Mouse (Mus musculus): ENCODE measurements around the gene Trpt1. TPM values are rescaled to one million over a fixed set of nuclear protein-coding genes. Genes with fewer than 3 reads are reported as not detected.
A peak's percentile ranks its signal among the peaks of the same experiment; 100 is the strongest.

Trpt1 gene
- total RNA-seq, 2 experiments from 2014 or later: 19.7 to 20.1 TPM

GRCm38 (mm10) chr19:6973581-6974190 is 22.2 kb upstream of the Trpt1 start:
- intact Hi-C loops (cut with DNase I; ENCODE audit: low total_unique reads): no loop called here
- no peak for DNase-seq

- peak; percentile 90 for DNase-seq
Measured at GRCm38 (mm10) chr19:6974211-6975205, 21.4 kb upstream of the Trpt1 start, which contains the start of gene Ppp1r14b. Gene Ppp1r14b, plus strand, starts transcription at chr19:6974968.

GRCm38 (mm10) chr19:6975537-6976521 is 20.1 kb upstream of the Trpt1 start, which contains the start of gene Plcb3:
Gene Plcb3, minus strand, starts transcription at chr19:6976470.
- DNase-seq: peak; percentile 86
- intact Hi-C loops (cut with DNase I; ENCODE audit: low total_unique reads): no loop called here

More at GRCm38 (mm10) chr19:6974211-6975205, 21.4 kb upstream of the Trpt1 start, which contains the start of gene Ppp1r14b:
- intact Hi-C loops (cut with DNase I; ENCODE audit: low total_unique reads): no loop called here

GRCm38 (mm10) chr19:6977759-6978638 is 17.9 kb upstream of the Trpt1 start:
- DNase-seq: no peak
- intact Hi-C loops (cut with DNase I; ENCODE audit: low total_unique reads): no loop called here

GRCm38 (mm10) chr19:6978639-6978974 is 17.3 kb upstream of the Trpt1 start:
- intact Hi-C loops (cut with DNase I; ENCODE audit: low total_unique reads): no loop called here
- no peak for DNase-seq

- no peak for DNase-seq
- intact Hi-C loops (cut with DNase I; ENCODE audit: low total_unique reads): no loop called here
Measured at GRCm38 (mm10) chr19:6979001-6979479, 16.9 kb upstream of the Trpt1 start.

GRCm38 (mm10) chr19:6979486-6980380 is 16.2 kb upstream of the Trpt1 start:
- intact Hi-C loops (cut with DNase I; ENCODE audit: low total_unique reads): no loop called here
- peak; percentile 100 for DNase-seq

GRCm38 (mm10) chr19:6980381-6981093 is 15.4 kb upstream of the Trpt1 start, which contains the start of gene Fkbp2:
Gene Fkbp2, minus strand, starts transcription at chr19:6980501.
- intact Hi-C loops (cut with DNase I; ENCODE audit: low total_unique reads): no loop called here
- DNase-seq: peak; percentile 99

- no peak for DNase-seq
- intact Hi-C loops (cut with DNase I; ENCODE audit: low total_unique reads): no loop called here
Measured at GRCm38 (mm10) chr19:6981465-6981864, 14.5 kb upstream of the Trpt1 start.

- no peak for DNase-seq
- intact Hi-C loops (cut with DNase I; ENCODE audit: low total_unique reads): no loop called here
Measured at GRCm38 (mm10) chr19:6983621-6984020, 12.3 kb upstream of the Trpt1 start.

- intact Hi-C loops (cut with DNase I; ENCODE audit: low total_unique reads): no loop called here
- DNase-seq: no peak
Measured at GRCm38 (mm10) chr19:6985300-6985699, 10.6 kb upstream of the Trpt1 start.

- intact Hi-C loops (cut with DNase I; ENCODE audit: low total_unique reads): no loop called here
- no peak for DNase-seq
Measured at GRCm38 (mm10) chr19:6985951-6986708, 9.8 kb upstream of the Trpt1 start.

GRCm38 (mm10) chr19:6987061-6987903 is 8.6 kb upstream of the Trpt1 start, which contains the start of gene Vegfb:
Gene Vegfb, minus strand, starts transcription at chr19:6987651.
- intact Hi-C loops (cut with DNase I; ENCODE audit: low total_unique reads): no loop called here
- DNase-seq: peak; percentile 73

- no peak for DNase-seq
- intact Hi-C loops (cut with DNase I; ENCODE audit: low total_unique reads): no loop called here
Measured at GRCm38 (mm10) chr19:6987904-6988285, 8.0 kb upstream of the Trpt1 start.

GRCm38 (mm10) chr19:6989251-6989650 is 6.7 kb upstream of the Trpt1 start:
- DNase-seq: no peak
- intact Hi-C loops (cut with DNase I; ENCODE audit: low total_unique reads): no loop called here
